Mouse (Mus musculus): ENCODE data around the gene H2-DMb2. TPM values are rescaled to one million over a fixed set of nuclear protein-coding genes. Genes with fewer than 3 reads are reported as not detected.
A peak's percentile ranks its signal among the peaks of the same experiment; 100 is the strongest.

H2-DMb2 gene
- polyA plus RNA-seq, 1 experiment from 2014 or later: 0.39 TPM

DNA sequence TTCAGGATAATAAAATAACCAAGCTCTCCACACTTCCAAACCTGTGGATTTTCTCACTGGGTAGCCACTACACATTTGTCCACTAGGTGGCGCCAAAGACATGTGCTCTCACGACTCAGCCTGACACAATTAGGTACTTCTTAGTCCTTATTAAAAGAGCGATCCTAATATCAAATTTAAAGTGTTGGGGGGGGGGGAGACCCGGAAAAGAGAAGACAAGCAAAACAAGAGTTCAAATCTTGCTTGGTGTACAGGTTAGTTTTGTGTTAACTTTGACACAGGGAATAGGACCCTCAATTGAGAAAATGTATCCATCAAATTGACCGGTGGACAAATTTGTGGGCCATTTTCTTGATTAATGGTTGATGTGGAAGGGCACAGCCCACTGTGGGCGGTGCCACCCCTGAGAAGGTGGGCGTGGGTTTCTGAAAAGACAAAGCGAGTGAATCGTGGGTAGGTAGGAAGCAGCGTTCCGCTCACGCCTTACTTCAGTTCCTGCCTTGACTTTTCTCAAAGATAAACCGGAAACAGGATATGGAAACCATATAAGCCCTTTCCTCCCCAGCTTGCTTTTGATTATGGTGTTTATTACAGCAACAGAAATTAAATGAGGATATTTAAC is 27.9 kb downstream of the H2-DMb2 start:
- ATAC-seq (ENCODE audit: low read depth): no peak
- H3K4me3 ChIP-seq (ENCODE audit: low read depth, low read length): no peak overlapping the region
- H3K4me2 ChIP-seq (ENCODE audit: low read depth, low read length): no peak overlapping the region

DNA sequence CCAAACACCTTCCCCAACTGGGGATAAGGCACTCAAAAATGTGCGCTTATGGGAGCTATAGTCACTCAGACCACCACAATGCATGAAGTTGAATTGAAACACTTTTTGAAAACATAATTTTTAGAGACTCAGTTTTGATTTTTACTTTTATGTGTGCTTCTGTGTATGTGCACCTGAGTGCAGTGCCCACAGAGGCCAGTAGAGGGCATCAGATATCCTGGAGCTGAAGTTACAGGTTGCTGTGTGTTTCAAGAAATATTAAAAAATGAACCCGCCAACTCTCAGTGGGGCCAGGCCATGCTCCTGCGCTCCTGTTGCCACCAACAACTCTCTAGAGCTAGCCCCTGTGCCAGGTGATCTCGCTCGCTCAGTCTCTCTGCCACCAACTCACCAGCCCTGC is 29.4 kb downstream of the H2-DMb2 start:
- ATAC-seq (ENCODE audit: low read depth): no peak
- 94% methylated on average over 5 of the region's 5 CpGs for WGBS

More for the DNA sequence above, 27.9 kb downstream of the H2-DMb2 start:
- no peak overlapping the region for H3K9ac ChIP-seq (ENCODE audit: low read depth, low read length)
- peaks cover 7% of the 10 kb centered on the region; the same call in 1 of the 2 replicates for H3K9me3 ChIP-seq (ENCODE audit: control insufficient read depth, low read length)
- H3K36me3 ChIP-seq (ENCODE audit: control insufficient read depth, insufficient read depth, low read length): no peaks in the 10 kb centered on the region
- no peaks in the 10 kb centered on the region for H3K27me3 ChIP-seq (replicated peaks; ENCODE audit: control insufficient read depth, insufficient read depth, low read length)
- WGBS: 40% methylated on average over 13 of the region's 13 CpGs
- H3K4me1 ChIP-seq (ENCODE audit: control insufficient read depth, insufficient read depth, low read length): no peaks in the 10 kb centered on the region
- DNase-seq (ENCODE audit: low spot score): peak; percentile 69
- H3K27ac ChIP-seq (replicated peaks; ENCODE audit: low read depth, low read length): no peak overlapping the region

DNA sequence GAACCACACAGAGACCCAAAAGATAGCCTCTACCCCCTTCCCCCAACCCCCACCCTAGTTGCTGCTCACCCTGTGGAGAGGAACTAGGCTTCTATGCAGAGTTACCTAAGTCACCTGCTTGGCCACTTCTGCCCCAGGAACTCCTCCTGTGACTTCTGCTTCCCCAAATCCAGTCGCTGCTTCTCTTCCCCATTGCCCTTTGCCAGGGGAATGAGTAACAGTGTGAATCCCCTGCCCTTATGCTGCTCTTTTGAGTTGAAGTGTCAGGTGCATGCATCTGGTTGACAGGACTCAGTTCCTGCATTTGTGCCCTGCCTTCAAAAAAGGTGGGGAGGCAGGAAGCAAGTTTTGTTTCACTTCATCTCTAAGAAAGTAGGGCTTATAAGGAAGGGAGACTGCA is 31.0 kb downstream of the H2-DMb2 start:
- H3K4me3 ChIP-seq (ENCODE audit: low read depth, low read length): no peak overlapping the region
- peaks cover 18% of the 10 kb centered on the region; the same call in 1 of the 2 replicates for H3K9me3 ChIP-seq (ENCODE audit: control insufficient read depth, low read length)
- DNase-seq (ENCODE audit: low spot score) (no peak), ATAC-seq (ENCODE audit: low read depth) (no peak)
- no peaks in the 10 kb centered on the region for H3K36me3 ChIP-seq (ENCODE audit: control insufficient read depth, insufficient read depth, low read length)
- no peak overlapping the region for H3K27ac ChIP-seq (replicated peaks; ENCODE audit: low read depth, low read length)
- H3K9ac ChIP-seq (ENCODE audit: low read depth, low read length): no peak overlapping the region
- H3K27me3 ChIP-seq (replicated peaks; ENCODE audit: control insufficient read depth, insufficient read depth, low read length): no peaks in the 10 kb centered on the region
- WGBS: 50% methylated on average over 1 of the region's 1 CpGs
- no peaks in the 10 kb centered on the region for H3K4me1 ChIP-seq (ENCODE audit: control insufficient read depth, insufficient read depth, low read length)
- no peak overlapping the region for H3K4me2 ChIP-seq (ENCODE audit: low read depth, low read length)

More for the DNA sequence above, 29.4 kb downstream of the H2-DMb2 start:
- no peak for DNase-seq (ENCODE audit: low spot score)
- no peak overlapping the region for H3K4me3 ChIP-seq (ENCODE audit: low read depth, low read length)
- no peaks in the 10 kb centered on the region for H3K4me1 ChIP-seq (ENCODE audit: control insufficient read depth, insufficient read depth, low read length)
- H3K4me2 ChIP-seq (ENCODE audit: low read depth, low read length): no peak overlapping the region
- H3K36me3 ChIP-seq (ENCODE audit: control insufficient read depth, insufficient read depth, low read length): no peaks in the 10 kb centered on the region
- no peak overlapping the region for H3K27ac ChIP-seq (replicated peaks; ENCODE audit: low read depth, low read length)
- H3K27me3 ChIP-seq (replicated peaks; ENCODE audit: control insufficient read depth, insufficient read depth, low read length): no peaks in the 10 kb centered on the region
- H3K9ac ChIP-seq (ENCODE audit: low read depth, low read length): no peak overlapping the region
- H3K9me3 ChIP-seq (ENCODE audit: control insufficient read depth, low read length): peaks cover 17% of the 10 kb centered on the region; the same call in 1 of the 2 replicates

DNA sequence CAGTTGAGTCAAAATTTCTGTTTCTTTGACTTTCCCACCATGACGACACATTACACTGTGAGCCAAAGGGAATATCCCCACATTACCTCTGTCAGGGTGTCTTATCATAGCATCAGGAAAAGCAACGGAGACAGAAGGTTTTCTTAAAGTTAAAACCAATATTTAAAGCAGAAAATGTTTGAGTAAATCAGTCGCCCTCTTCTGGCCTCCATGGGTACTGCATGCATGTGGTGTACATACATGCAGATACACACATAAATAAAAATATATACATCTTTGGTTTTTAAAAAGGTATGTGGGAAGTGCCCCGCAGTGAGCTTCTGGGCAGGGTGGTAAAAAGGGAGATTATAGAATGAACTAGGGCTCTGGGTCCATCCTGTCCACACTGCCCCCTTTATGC is 34.1 kb downstream of the H2-DMb2 start:
- no peaks in the 10 kb centered on the region for H3K27me3 ChIP-seq (replicated peaks; ENCODE audit: control insufficient read depth, insufficient read depth, low read length)
- DNase-seq (ENCODE audit: low spot score) (no peak), ATAC-seq (ENCODE audit: low read depth) (no peak)
- 69% methylated on average over 4 of the region's 4 CpGs for WGBS
- H3K27ac ChIP-seq (replicated peaks; ENCODE audit: low read depth, low read length): no peak overlapping the region
- no peak overlapping the region for H3K9ac ChIP-seq (ENCODE audit: low read depth, low read length)
- H3K36me3 ChIP-seq (ENCODE audit: control insufficient read depth, insufficient read depth, low read length): no peaks in the 10 kb centered on the region
- H3K4me1 ChIP-seq (ENCODE audit: control insufficient read depth, insufficient read depth, low read length): no peaks in the 10 kb centered on the region
- no peak overlapping the region for H3K4me3 ChIP-seq (ENCODE audit: low read depth, low read length)
- no peak overlapping the region for H3K4me2 ChIP-seq (ENCODE audit: low read depth, low read length)
- peaks cover 17% of the 10 kb centered on the region; the same call in 1 of the 2 replicates for H3K9me3 ChIP-seq (ENCODE audit: control insufficient read depth, low read length)

DNA sequence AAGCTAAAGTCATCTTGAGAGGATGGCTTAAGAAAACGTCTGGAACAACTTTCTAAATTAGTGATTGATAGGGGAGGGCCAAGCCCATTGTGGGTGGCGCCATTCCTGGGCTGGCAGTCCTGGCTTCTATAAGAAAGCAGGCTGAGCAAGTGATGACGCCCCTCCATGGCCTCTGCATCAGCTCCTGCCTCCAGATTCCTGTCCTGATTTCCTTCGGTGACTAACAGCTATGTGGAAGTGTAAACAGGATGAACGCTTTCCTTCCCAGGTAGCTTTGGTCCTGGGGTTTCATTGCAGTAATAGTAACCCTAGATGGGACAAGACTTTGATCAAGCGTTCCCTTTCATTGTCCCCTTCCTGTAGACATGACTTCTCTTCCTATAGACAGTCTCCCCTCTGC is 35.9 kb downstream of the H2-DMb2 start:
- Histone ChIP-seq H3K4me1 (ENCODE audit: control insufficient read depth, insufficient read depth, low read length) (no peaks in the 10 kb centered on the region), H3K4me3 (ENCODE audit: low read depth, low read length) (no peak overlapping the region), H3K27ac (replicated peaks; ENCODE audit: low read depth, low read length) (no peak overlapping the region), H3K4me2 (ENCODE audit: low read depth, low read length) (no peak overlapping the region), H3K9me3 (ENCODE audit: control insufficient read depth, low read length) (peaks cover 11% of the 10 kb centered on the region; the same call in 1 of the 2 replicates), H3K27me3 (replicated peaks; ENCODE audit: control insufficient read depth, insufficient read depth, low read length) (no peaks in the 10 kb centered on the region), H3K36me3 (ENCODE audit: control insufficient read depth, insufficient read depth, low read length) (no peaks in the 10 kb centered on the region), H3K9ac (ENCODE audit: low read depth, low read length) (no peak overlapping the region)
- no peak for ATAC-seq (ENCODE audit: low read depth)
- no peak for DNase-seq (ENCODE audit: low spot score)
- 58% methylated on average over 6 of the region's 6 CpGs for WGBS

DNA sequence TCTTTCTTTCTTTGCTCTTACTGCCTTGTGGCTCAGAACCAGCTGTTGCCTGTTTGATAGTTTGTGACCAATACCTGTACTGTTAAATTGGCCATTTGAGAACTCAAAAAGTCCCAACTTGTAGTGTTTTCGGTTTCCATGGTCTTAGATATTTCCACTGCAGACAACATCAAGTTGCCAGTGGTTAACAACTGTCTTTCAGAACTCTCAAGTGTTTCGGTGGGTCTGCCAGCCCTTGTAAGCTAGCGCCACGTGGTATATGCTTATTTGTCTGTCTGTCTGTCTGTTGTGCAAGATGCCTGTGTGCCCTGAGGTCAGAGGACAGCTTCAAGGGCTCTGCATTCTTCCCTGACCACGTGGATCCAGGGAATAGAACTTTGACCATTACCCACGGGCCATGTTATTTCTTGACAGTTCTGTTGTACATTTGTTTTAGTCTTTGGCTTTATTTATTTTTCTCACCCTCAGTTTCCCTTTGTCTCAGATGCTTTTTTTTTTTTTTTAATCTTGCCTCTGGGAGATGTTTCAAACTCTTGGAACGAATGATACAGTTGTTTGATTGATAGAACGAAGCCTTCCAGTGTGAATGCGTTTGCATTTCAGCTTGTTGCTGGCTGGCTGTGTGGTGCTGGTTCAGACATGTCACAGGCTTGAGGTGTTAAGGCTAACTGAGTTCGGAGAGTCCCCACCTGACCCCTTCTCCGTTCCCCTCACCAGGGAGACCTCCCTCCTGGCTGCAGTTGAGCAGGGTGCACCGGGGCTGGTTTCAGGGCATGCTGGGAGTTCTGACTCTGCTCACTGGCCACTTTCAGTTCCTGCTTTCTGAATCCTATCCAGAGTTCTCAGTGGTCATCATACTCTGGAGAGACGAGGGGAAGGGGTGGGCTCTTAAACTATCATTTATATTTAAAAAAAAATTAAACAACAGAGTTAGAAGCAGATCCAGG is 37.1 kb downstream of the H2-DMb2 start:
- no peak for ATAC-seq (ENCODE audit: low read depth)
- no peak for DNase-seq (ENCODE audit: low spot score)
- no peak overlapping the region for H3K27ac ChIP-seq (replicated peaks; ENCODE audit: low read depth, low read length)
- H3K4me3 ChIP-seq (ENCODE audit: low read depth, low read length): no peak overlapping the region
- H3K36me3 ChIP-seq (ENCODE audit: control insufficient read depth, insufficient read depth, low read length): no peaks in the 10 kb centered on the region
- H3K27me3 ChIP-seq (replicated peaks; ENCODE audit: control insufficient read depth, insufficient read depth, low read length): no peaks in the 10 kb centered on the region
- H3K4me2 ChIP-seq (ENCODE audit: low read depth, low read length): no peak overlapping the region
- no peak overlapping the region for H3K9ac ChIP-seq (ENCODE audit: low read depth, low read length)
- peaks cover 11% of the 10 kb centered on the region; the same call in 1 of the 2 replicates for H3K9me3 ChIP-seq (ENCODE audit: control insufficient read depth, low read length)
- H3K4me1 ChIP-seq (ENCODE audit: control insufficient read depth, insufficient read depth, low read length): no peaks in the 10 kb centered on the region
- WGBS: 64% methylated on average over 13 of the region's 13 CpGs

DNA sequence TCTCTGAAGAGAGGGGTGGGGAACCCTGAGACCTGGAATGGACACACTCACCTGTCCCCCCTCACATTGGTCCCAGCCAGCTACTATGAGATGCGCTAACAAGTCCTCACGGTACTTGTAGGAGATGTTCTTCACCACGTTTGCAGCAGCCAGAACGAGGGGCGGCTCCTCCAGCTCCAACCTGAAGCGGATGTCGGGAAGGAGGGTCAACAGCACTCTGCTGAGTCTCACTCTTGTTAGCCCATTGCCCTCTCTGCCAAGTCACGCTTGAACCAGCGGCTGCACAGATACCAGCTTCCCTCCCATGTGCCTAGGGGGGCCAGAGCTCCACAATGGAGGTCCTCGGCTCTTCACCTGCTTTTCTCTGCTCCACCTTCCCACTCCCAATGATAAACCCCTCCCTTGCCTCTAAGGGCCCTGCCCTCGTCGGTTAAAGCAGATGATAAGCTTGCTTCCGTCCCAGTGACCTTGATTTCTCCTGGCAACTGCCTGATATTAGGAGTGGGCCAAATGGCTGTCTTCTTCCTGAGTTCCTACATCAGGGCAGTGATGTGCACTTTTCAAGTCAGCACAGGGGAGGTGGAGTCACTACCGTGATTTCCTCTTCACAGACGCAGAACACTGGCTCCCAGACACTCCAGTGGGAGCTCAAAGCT is 40.6 kb downstream of the H2-DMb2 start:
- no peaks in the 10 kb centered on the region for H3K36me3 ChIP-seq (ENCODE audit: control insufficient read depth, insufficient read depth, low read length)
- peaks cover 17% of the 10 kb centered on the region for H3K27me3 ChIP-seq (replicated peaks; ENCODE audit: control insufficient read depth, insufficient read depth, low read length)
- ATAC-seq (ENCODE audit: low read depth): no peak
- no peak overlapping the region for H3K4me2 ChIP-seq (ENCODE audit: low read depth, low read length)
- 81% methylated on average over 15 of the region's 15 CpGs for WGBS
- no peaks in the 10 kb centered on the region for H3K9me3 ChIP-seq (ENCODE audit: control insufficient read depth, low read length)
- DNase-seq (ENCODE audit: low spot score): no peak
- no peak overlapping the region for H3K9ac ChIP-seq (ENCODE audit: low read depth, low read length)
- H3K4me1 ChIP-seq (ENCODE audit: control insufficient read depth, insufficient read depth, low read length): peaks cover 6% of the 10 kb centered on the region; the same call in 1 of the 2 replicates
- H3K4me3 ChIP-seq (ENCODE audit: low read depth, low read length): no peak overlapping the region
- H3K27ac ChIP-seq (replicated peaks; ENCODE audit: low read depth, low read length): no peak overlapping the region

DNA sequence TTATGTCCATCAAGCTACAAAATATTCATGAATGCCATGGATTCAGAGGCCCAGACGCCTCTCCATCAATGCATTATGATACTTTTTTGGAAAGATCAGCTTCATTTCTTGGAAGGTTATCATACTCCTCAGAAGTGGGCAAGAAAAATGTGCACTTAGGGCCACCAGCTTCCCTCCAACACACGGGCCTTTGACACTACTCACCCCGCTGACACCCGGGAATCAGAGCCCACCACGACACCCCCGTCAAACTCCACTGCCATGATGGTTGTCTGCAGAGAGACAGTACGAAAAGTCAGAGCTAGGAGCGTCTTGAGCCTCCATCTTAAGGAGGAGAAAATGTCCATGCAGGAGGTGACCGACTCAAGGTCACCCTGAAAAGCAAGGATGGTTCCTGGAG is 42.4 kb downstream of the H2-DMb2 start:
- DNase-seq (ENCODE audit: low spot score) (no peak), ATAC-seq (ENCODE audit: low read depth) (no peak)
- no peaks in the 10 kb centered on the region for H3K9me3 ChIP-seq (ENCODE audit: control insufficient read depth, low read length)
- no peak overlapping the region for H3K4me2 ChIP-seq (ENCODE audit: low read depth, low read length)
- no peak overlapping the region for H3K4me3 ChIP-seq (ENCODE audit: low read depth, low read length)
- 87% methylated on average over 9 of the region's 9 CpGs for WGBS
- peaks cover 24% of the 10 kb centered on the region for H3K27me3 ChIP-seq (replicated peaks; ENCODE audit: control insufficient read depth, insufficient read depth, low read length)
- H3K36me3 ChIP-seq (ENCODE audit: control insufficient read depth, insufficient read depth, low read length): no peaks in the 10 kb centered on the region
- H3K27ac ChIP-seq (replicated peaks; ENCODE audit: low read depth, low read length): no peak overlapping the region
- no peak overlapping the region for H3K9ac ChIP-seq (ENCODE audit: low read depth, low read length)
- H3K4me1 ChIP-seq (ENCODE audit: control insufficient read depth, insufficient read depth, low read length): peaks cover 6% of the 10 kb centered on the region; the same call in 1 of the 2 replicates

Measured in embryonic facial prominence, embryonic 14.5 days (tissue).